Mouse (Mus musculus) kidney, postnatal 10 days (tissue): Measurements from ENCODE around the gene Smchd1.

Source experiments
- DNase-seq: peaks from one replicate; pipeline ENCODE4 v3.0.0; 2021; ENCODE audit warnings: mixed read lengths

The Smchd1 gene

GRCm38 (mm10) chr17:71309141-71309540 is 166.0 kb downstream of the Smchd1 start:
- no peak for DNase-seq

GRCm38 (mm10) chr17:71308296-71308695 is 166.8 kb downstream of the Smchd1 start:
- no peak for DNase-seq

DNA sequence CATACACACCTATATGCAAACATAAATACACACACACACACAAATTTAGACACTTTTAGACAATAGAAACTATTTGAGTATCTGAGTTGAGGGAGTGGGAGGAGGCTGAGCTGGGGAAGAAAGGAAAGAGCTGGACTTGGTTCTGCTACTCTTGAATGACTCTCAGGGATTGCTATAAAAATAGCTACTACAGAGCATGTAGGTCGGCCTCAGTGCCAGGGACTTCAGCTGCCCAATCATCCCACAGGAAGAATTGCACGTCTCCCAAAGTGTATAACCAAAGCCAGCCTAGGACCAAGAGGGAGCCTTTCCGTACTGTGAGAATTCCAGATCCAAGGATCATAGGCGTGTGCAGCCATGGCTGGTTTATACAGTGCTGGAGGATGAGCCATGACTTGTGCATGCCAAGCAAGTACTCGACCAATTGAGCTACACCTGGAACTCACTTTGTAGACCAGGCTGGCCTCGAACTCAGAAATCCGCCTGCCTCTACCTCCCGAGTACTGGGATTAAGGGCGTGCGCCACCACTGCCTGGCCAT is 167.8 kb downstream of the Smchd1 start:
- DNase-seq: no peak

DNA sequence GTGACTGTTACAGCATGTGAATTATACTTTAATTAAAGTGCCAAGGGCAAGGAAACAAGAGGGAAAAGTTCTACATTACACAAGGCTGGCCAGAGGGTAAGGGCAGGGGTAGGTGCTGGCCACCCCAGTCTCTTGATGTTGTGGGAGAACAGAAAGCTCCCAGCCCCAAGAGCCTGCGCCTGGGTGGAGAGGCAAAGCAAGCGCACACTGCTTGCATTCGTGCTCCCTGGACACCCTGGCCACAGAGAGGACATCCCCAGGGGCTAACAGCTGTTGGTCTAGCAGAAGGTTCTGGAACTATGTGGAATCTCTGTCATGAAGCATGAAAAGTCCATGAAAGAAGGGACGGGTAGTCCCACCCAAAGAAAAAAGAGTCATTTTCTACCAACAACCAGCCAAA is 168.4 kb downstream of the Smchd1 start:
- no peak for DNase-seq

DNA sequence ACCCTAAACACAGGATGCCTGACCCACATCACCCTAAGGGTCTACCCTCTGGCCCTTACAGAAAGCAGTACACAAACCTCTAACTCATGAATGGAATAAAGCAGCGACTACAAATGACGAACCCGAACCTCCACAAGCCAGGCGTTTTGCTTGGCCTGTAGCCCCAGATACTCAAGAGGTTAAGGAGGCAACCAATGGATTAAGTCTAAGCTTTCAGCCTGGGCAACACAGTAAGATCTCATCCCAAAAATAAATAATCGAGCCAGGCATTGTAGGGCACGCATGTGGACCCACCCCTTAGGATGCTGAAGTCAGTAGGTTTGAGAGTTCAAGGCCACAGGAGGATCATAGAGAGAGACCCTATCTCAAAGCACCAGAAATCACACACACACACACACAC is 169.1 kb downstream of the Smchd1 start:
- no peak for DNase-seq

DNA sequence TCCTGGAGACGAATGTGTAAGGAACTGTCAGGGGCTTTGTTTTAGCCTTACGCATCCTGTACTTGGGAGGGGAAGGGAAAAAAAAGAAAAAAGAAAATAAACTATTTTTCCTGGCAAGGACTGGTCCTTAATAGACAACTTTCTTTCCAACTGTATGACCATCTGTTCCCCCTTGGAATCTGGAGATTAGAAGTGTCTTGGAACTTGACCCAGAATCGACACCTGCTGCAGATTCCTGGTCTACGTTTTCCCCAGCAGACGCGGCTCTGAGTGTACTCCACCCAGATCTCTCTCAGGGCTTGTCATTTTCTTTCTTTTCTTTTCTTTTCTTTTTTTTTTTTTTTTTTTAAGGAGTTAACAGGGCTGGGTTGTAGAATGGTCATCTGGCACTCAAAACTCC is 171.7 kb downstream of the Smchd1 start:
- DNase-seq: no peak

DNA sequence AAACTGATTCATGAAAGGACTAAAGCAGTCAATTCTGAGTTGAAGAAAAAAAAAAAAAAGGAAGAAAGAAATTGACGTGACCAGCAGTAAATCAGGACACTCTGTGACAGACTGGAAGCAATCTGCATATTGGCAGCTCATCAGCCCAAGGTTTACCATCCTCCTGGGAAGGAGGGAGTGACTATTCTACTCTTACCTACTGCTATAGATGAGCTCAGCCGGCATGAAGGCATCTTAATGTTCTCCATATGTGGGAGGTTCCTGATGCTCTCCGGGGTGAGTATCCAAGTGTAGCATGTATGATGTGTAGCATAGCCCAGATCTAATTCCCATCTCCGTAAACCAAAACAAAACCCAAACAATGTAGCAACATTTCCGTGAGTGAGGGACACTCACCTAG is 173.7 kb downstream of the Smchd1 start:
- no peak for DNase-seq

- no peak for DNase-seq
Observed at GRCm38 (mm10) chr17:71300338-71300737, 174.8 kb downstream of the Smchd1 start.

DNA sequence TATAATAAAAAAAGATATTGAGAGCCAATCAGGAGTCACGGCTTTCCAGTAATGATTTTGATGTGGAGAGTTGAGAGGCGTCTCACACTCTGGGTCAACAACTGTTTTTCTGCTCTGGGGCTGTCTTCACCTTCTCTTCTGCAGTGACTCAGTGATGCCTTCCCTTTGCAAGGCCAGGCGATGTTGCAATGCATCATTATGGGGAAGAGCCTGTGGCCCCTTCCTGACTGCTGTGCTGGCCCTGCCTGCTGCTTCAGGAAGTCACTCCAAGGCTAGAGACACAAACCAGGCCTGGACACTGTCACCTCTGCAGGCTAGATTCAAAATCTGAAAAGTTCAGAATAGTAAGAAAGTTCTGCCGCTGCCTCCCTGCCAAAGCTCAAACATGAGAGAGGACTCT is 175.3 kb downstream of the Smchd1 start:
- no peak for DNase-seq

DNA sequence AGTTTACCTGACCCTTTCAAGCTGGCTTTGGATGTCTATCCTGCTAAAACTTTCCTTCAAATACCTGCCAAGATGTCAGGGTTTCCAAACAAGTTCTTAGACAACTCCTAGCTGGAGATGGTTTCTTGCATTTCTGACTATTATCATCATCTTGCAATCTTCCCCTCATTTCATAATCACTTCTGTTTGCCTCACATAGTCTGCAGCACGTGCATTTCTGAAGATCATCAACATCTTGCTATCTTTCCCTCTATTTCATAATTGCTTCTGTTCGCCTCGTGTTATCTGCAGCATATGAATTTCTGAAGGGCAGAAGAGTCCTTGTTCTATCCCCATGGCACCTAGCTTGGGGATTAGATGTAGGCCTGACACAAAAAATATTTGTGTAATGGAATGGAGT is 180.6 kb downstream of the Smchd1 start:
- DNase-seq: no peak
